Mouse (Mus musculus) intestine, embryonic 14.5 days (tissue): ENCODE measurements at regions not wholly inside any gene's neighbourhood (a gene's known extent, or its start where the extent isn't known, plus 50 kb on each side); places are given as distances from the start of the nearest gene placed in this dataset.

Experiments used
- ATAC-seq: fragments of 200-750 bp; cut with Nextera tagmentation; replicated peaks from 2 replicates; pipeline ENCODE4 v1.8.0; 2017; ENCODE audit warnings: low read depth, moderate number of reproducible peaks, moderate TSS enrichment, moderate library complexity; ENCODE audit not compliant: low FRiP score, low TSS enrichment
- DNase-seq: peaks from one replicate; pipeline ENCODE4 v3.0.0-alpha.2; 2018; ENCODE audit warnings: low spot score
- H3K27ac ChIP-seq: fragments of 300-500 bp; sonication (generic); 2 replicates; pipeline ENCODE4 v1.5.1; 2014; ENCODE audit warnings: low read depth, mild to moderate bottlenecking, control low read depth
- H3K27me3 ChIP-seq: fragments of 300-500 bp; sonication (generic); replicated peaks from 2 replicates; pipeline ENCODE4 v1.6.1; 2014; ENCODE audit warnings: low read length, control low read depth; ENCODE audit not compliant: control insufficient read depth, insufficient read depth
- H3K36me3 ChIP-seq: fragments of 300-500 bp; sonication (generic); 2 replicates; pipeline ENCODE4 v1.6.1; 2014; ENCODE audit warnings: low read length, control low read depth; ENCODE audit not compliant: control insufficient read depth, insufficient read depth
- H3K4me1 ChIP-seq: fragments of 300-500 bp; sonication (generic); replicated peaks from 2 replicates; pipeline ENCODE4 v1.6.1; 2014; ENCODE audit warnings: low read length, control low read depth, mixed read lengths; ENCODE audit not compliant: control insufficient read depth, insufficient read depth
- H3K4me2 ChIP-seq: fragments of 300-500 bp; sonication (generic); 2 replicates; pipeline ENCODE4 v1.6.1; 2014; ENCODE audit warnings: low read length
- H3K4me3 ChIP-seq: fragments of 300-500 bp; sonication (generic); 2 replicates; pipeline ENCODE4 v1.5.1; 2014; ENCODE audit warnings: low read depth, low read length, control low read depth, mixed read lengths
- H3K9ac ChIP-seq: fragments of 300-500 bp; sonication (generic); 2 replicates; pipeline ENCODE4 v1.6.1; 2014; ENCODE audit warnings: mild to moderate bottlenecking, low read length
- H3K9me3 ChIP-seq: fragments of 300-500 bp; sonication (generic); 2 replicates; pipeline ENCODE4 v1.6.1; 2016; ENCODE audit warnings: low read length, control low read depth; ENCODE audit not compliant: control insufficient read depth
- WGBS: fragments of 180-500 bp; shearing (Covaris S2); extraction: QIAGEN DNeasy Blood & Tissue Kit; methylation state at CpG from one replicate; pipeline ENCODE4 v1.1.7; 2014; 5-methylcytosine and 5-hydroxymethylcytosine counted together

- DNase-seq, result peak; percentile 44
These were observed 202.8 kb upstream of the Nr4a3 start for GRCm38 (mm10) chr4:47842128-47842656.

GRCm38 (mm10) chr4:47845239-47845638 lies 199.7 kb upstream of the Nr4a3 start:
- Histone ChIP-seq H3K27ac (no peak overlapping the region), H3K9me3 (no peaks in the 10 kb centered on the region), H3K9ac (no peak overlapping the region), H3K4me3 (no peak overlapping the region), H3K27me3 (no peaks in the 10 kb centered on the region), H3K4me2 (no peak overlapping the region), H3K36me3 (no peaks in the 10 kb centered on the region), H3K4me1 (no peaks in the 10 kb centered on the region)
- peak; percentile 24 for DNase-seq
- WGBS, result 48% methylated on average over 4 of the region's 4 CpGs
- ATAC-seq, result no peak

More at GRCm38 (mm10) chr4:47842128-47842656, 202.8 kb upstream of the Nr4a3 start:
- no peak overlapping the region for H3K4me2 ChIP-seq
- H3K27me3 ChIP-seq, result no peaks in the 10 kb centered on the region
- H3K9ac ChIP-seq, result no peak overlapping the region
- H3K27ac ChIP-seq, result no peak overlapping the region
- H3K36me3 ChIP-seq, result no peaks in the 10 kb centered on the region
- 52% methylated on average over 3 of the region's 3 CpGs for WGBS
- H3K9me3 ChIP-seq, result no peaks in the 10 kb centered on the region
- no peaks in the 10 kb centered on the region for H3K4me1 ChIP-seq
- ATAC-seq, result no peak
- no peak overlapping the region for H3K4me3 ChIP-seq

DNA sequence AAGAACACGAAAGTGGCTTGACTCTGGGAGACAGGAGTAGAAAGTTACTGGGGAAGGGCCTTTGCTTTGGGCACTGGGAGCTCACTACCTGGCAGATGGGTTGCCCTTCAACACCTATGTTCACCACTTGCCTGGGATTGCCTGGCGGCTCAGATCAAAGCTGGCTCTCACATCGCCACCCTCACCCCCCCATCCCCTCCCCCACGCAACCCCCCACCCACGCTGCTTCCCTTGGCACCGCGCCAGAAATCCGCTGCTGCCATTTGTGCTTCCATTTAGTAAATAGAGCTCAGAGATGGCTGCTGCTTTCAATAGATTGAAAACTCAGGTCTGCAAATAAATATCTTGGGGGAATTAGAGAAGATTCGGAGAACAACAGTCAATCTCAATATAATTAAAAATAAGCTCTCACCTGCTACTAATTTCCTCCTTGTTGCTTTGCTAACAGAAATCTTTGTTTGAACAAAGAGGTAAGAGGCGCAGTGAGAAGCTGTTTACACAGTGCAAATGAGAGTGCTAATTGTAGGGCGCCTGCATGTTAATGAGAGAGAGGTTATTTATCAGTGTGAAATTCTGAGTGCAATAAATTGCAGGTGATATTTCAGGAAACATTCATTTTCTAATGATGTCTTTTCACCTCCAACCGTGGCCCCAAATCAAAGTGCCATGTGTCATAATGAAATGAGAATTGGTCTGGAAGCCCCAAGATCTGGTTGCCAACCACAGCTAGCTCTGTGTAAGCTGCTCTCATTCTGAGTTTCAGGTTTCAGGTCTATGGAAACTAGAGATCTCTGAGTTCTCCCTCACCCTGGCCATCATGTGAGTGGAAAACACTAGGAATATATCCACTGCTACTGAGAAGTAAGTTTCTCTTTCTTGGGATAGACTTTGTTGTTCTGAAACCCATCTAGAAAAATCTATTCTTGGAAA lies 198.3 kb upstream of the Nr4a3 start:
- H3K4me2 ChIP-seq, result no peak overlapping the region
- H3K9ac ChIP-seq, result no peak overlapping the region
- H3K9me3 ChIP-seq, result no peaks in the 10 kb centered on the region
- DNase-seq (peak; percentile 48), ATAC-seq (no peak)
- no peak overlapping the region for H3K4me3 ChIP-seq
- no peaks in the 10 kb centered on the region for H3K4me1 ChIP-seq
- WGBS, result 37% methylated on average over 12 of the region's 12 CpGs
- H3K36me3 ChIP-seq, result no peaks in the 10 kb centered on the region
- H3K27me3 ChIP-seq, result no peaks in the 10 kb centered on the region
- H3K27ac ChIP-seq, result no peak overlapping the region

- 38% methylated on average over 6 of the region's 6 CpGs for WGBS
- Histone ChIP-seq H3K9me3 (no peaks in the 10 kb centered on the region), H3K4me2 (no peak overlapping the region), H3K36me3 (no peaks in the 10 kb centered on the region), H3K27ac (no peak overlapping the region), H3K27me3 (no peaks in the 10 kb centered on the region), H3K4me1 (no peaks in the 10 kb centered on the region), H3K9ac (no peak overlapping the region), H3K4me3 (no peak overlapping the region)
- DNase-seq (no peak), ATAC-seq (no peak)
These were observed 183.8 kb upstream of the Nr4a3 start for GRCm38 (mm10) chr4:47861151-47861550.

DNA sequence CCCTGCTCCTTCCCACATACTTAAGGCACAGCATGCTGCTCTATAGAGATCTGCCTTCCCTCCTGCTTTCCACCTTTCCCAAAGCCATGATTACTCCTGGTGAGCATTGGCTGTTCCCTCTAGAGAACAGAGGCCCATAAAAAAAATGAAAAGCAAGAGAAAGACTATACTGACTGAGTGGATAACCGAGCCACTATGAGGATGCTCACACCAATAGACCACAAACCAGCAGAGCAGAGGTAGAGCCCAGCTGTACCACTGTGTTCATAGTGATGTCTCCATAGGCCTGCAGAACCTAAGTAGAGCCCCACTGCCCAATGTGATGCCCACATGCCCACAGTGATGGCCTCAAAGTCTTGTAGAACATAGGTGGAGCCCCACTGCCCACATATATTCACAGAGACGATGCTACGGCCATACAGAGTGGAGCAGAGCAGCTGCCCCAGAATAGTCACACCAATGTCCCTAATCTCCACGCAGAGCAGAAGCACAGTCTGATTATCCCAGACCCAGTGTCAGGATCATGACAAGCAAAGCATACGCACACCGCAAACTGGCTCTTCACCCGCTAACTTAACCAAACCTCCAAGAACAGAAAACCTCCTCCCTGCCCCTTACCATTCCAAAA lies 174.8 kb upstream of the Nr4a3 start:
- ATAC-seq (no peak), DNase-seq (no peak)
- Histone ChIP-seq H3K4me1 (no peaks in the 10 kb centered on the region), H3K27ac (no peak overlapping the region), H3K4me2 (no peak overlapping the region), H3K4me3 (no peak overlapping the region), H3K9me3 (no peaks in the 10 kb centered on the region), H3K36me3 (no peaks in the 10 kb centered on the region), H3K27me3 (no peaks in the 10 kb centered on the region), H3K9ac (no peak overlapping the region)
- WGBS, result 85% methylated on average over 7 of the region's 7 CpGs

DNA sequence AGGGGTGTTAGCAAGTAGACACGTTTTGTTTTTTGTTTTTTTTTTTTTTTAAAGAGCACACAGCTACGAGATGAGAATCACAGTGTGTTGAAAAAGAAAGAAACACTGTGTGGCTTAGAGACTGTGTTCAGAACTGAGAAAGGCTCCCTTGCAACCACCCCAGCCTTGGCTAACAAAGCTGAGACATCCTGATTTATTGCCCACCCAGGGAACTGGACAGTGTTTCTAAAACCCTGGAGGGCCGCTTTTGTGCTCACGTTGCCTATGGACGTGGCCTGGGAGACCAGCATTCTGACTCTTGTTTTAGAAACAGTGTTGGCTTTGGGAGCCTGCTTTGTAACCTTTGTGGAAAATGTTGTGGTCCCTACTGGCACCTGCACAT lies 174.3 kb upstream of the Nr4a3 start:
- ATAC-seq, result no peak
- Histone ChIP-seq H3K27ac (no peak overlapping the region), H3K36me3 (no peaks in the 10 kb centered on the region), H3K9ac (no peak overlapping the region), H3K4me3 (no peak overlapping the region), H3K9me3 (no peaks in the 10 kb centered on the region), H3K4me1 (no peaks in the 10 kb centered on the region), H3K27me3 (no peaks in the 10 kb centered on the region), H3K4me2 (no peak overlapping the region)
- 42% methylated on average over 5 of the region's 5 CpGs for WGBS
- no peak for DNase-seq

DNA sequence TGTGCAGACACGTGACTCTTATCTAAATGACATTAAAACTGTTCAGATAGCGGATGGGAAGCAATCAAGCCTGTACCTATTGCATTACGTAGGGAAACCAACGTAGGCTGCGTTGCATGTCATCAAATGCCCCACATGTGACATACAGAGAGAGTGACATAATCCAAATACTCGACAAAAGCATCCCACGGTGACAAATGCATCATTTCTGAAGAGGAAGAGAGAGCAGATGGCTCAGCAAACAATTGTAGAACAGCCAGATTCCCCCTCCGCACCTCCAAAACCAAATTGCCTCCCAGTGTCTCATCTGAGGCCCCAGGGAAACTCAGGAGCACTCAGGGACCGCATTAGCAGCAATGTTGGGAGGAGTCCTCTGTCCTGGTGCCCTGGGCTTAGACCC lies 163.4 kb upstream of the Nr4a3 start:
- H3K36me3 ChIP-seq, result no peaks in the 10 kb centered on the region
- H3K27ac ChIP-seq, result no peak overlapping the region
- 71% methylated on average over 9 of the region's 9 CpGs for WGBS
- H3K4me1 ChIP-seq, result no peaks in the 10 kb centered on the region; the same call in 1 of the 2 replicates
- H3K27me3 ChIP-seq, result no peaks in the 10 kb centered on the region
- no peak overlapping the region for H3K4me2 ChIP-seq
- no peak for ATAC-seq
- H3K4me3 ChIP-seq, result no peak overlapping the region
- no peak overlapping the region for H3K9ac ChIP-seq
- H3K9me3 ChIP-seq, result no peaks in the 10 kb centered on the region
- DNase-seq, result no peak

GRCm38 (mm10) chr4:47882076-47882475 lies 162.9 kb upstream of the Nr4a3 start:
- 45% methylated on average over 10 of the region's 10 CpGs for WGBS
- Histone ChIP-seq H3K27ac (no peak overlapping the region), H3K27me3 (no peaks in the 10 kb centered on the region), H3K4me2 (no peak overlapping the region), H3K9me3 (no peaks in the 10 kb centered on the region), H3K9ac (no peak overlapping the region), H3K4me1 (no peaks in the 10 kb centered on the region; the same call in 1 of the 2 replicates), H3K36me3 (no peaks in the 10 kb centered on the region), H3K4me3 (no peak overlapping the region)
- DNase-seq (no peak), ATAC-seq (no peak)
